Mouse (Mus musculus) retina, postnatal 7 days (tissue): Measurements from ENCODE around the gene Dnajc22.

ENCODE experiments used
- DNase-seq: peaks from one replicate; pipeline ENCODE4 v3.0.0-alpha.2; 2012; ENCODE audit warnings: low read depth, low spot score

The Dnajc22 gene

DNA sequence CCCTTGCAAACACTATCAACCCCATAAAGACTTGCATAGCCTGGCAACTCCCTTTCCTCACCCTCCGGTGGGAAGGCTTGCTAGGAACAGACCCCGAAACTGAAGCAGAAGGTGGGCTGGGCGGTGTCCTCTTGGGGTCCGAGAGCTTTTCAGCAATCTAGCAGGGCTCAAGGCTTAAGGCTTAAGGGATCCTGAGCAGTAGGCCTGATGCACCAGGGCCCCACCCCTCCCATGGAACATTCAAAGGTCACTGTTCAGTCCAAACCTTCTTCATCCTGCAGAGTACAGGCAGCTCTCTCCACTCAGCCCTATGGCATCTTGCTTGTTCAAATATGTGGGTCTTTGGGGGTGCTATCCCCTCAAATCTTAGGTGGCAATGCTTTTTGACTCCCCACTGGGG is 7.0 kb upstream of the Dnajc22 start:
- no peak for DNase-seq

DNA sequence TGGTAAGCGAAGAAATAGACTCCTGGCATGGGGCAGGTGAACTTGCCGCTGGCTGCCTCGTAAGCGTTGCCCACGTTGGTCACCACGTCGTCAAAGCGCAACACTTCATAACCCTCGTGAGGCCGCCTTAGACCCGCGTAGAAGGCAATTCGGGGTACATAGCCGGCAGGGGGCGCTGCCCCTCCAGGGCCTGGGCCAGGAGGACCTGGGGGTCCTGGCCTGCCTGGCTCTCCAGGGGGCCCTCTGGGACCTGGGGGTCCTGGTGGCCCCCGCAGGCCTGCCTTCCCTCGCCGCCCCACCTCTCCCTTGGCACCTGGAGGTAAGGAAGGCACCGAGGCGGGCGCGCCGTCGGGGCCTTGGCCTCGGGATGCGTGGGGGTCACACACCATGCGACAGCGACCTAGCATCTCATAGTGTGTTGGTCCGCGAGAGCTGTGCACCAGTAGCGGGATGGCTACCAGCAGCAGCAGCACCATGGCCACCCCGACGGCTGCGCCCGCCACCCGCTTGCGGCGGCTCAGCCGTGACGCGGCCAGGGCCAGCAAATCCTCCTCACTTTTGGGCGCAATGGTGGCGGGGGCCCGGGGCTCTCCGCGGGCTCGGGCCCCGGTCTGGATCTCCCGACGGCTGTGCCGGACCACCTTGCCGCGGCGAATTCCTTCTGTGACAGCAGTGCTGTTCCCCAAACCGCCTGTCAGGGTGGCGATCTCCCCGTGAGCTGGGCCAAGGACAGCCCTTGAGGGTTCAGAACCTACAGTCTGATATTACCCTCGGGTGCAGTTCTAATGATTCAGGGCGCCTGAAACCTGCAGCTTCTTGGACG is 5.5 kb upstream of the Dnajc22 start, which contains the start of gene C1ql4:
C1ql4 (minus strand) TSS at position 565 of the 823 bp plus-strand sequence.
- no peak for DNase-seq

DNA sequence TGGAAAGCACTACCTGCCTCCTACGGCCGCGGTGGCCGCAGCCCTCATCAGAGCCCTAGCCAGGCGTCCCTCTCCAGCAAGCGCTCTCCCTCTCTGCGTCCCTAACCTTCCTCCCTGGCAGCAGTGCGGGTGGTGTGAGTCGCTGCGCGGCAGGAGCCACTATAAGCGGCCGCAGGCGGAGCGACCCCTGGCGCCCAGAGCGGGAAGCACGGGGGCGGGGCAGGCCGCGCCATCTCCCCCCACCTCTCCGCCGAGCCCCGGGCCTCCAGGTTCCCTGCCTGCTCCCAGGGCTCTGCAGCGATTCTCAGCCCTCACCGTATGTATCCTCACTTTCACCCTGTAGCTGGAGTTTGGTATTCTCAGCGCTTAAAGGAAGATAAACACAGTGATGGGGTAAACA is 4.7 kb upstream of the Dnajc22 start:
- DNase-seq, result peak; percentile 75

DNA sequence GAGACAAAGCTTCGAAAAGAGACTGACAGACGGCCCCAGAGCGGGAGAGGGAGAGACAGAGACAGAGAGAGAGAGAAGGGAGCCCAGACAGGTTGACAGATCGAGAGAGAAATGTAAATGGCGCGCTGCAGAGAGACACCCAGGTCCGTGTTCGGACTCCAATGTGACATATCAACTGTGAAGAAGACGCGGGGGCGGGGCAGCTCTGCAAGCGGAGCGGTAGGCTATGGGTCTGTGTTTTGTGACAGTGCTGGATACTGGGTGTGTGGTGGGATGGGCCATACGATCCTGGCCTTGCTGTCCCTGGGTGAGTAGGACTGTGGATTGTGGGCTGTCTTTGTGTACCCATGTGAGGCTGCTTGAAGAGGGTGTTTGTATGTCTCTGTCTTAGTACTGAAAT is 3.9 kb upstream of the Dnajc22 start:
- DNase-seq, result no peak

DNA sequence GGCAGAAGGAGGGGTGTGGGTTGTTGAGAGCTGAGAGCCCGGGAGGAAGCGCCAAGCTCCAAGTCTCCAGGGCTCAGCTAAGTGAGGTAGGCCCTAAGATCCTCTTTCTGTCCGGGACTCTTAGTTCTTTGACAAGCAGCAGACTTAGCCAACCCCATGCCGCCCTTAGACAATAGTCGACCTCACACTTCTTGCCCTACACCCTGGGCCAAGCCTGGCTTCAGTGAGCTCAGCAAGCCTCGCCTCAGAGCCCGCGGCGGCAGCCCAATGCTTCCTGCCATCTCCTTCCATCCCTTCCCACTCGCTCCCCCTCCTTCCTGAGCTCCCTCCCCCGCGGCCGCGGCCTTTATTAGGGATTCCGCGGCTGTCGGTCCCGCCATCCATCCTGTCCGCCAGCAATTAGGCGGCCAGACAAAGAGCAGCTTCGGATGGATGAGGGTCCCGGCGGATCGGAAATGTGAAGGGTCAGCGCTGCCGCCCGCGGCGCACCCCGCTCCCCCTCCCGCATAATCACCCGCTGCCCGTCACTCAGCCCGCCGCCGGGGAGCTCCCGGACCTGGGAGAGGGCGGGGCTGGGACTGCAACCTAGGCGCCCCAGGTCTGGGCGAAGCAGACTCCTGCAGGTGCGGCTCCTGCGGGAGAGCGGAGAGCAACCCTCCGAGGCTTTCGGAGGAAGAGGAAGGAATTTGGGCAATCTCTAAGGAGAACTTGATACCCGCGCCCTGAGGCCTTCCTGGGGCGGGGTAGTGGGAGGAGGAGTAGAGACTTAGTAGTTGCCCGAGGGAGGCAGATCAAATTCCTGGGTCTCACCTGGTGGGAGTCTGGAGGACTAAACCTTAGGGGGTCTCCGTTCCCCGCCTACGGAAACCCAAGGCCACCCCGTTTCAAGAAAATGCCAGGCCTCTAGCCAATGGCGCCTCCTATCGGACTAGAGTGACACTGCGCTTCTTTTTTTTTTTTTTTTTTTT is 605 bp downstream of the Dnajc22 start:
- no peak for DNase-seq

DNA sequence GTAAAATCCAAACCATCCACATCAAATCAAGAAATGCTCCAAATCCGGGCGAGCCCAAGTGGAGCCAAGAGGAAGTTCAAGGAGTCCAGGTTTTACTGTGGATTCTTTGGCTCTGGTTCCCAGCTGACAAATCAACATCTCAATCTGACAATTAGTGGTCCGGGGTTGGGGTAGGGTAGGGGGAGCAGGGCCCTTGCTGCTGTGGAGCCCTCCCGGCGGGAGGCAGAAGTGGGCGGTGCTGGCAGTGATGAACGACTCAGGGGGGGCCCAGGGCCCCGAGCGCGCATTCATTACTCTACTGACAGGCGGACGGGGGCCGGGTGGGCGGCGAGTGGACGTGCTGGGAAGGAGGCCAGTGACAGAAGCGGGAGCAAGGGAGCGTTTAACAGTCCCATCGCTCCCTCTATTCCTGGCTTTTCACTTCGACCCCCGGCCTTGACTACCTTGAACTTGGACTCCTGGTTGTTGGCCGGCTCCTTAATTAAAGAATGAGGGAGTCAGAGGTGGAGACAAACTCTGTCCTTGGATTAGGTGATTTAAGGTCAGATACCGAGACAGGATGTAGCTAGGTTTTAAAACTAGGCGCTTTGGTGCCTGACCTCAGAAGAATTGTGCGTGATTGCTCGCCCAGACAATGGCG is 1.8 kb downstream of the Dnajc22 start:
- no peak for DNase-seq

DNA sequence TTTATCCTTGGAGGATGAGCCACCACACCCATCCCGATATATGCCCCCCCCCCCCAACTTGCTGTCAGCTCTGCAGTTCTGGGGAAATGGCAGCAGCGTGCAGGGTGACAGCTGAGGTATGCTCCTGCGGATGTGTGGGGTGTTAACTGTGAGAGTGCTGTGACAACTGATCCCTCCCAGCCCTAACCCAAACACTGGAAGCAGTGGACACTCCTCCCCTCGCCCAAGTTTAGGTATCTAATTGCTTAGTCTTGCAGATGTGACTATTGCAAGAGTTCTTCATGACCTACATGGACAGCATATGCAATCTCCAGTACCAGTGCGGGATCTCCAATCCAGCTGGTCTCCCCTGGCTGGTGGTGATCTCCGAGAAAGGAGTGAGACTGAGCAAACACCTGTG is 2.4 kb downstream of the Dnajc22 start:
- DNase-seq, result no peak

DNA sequence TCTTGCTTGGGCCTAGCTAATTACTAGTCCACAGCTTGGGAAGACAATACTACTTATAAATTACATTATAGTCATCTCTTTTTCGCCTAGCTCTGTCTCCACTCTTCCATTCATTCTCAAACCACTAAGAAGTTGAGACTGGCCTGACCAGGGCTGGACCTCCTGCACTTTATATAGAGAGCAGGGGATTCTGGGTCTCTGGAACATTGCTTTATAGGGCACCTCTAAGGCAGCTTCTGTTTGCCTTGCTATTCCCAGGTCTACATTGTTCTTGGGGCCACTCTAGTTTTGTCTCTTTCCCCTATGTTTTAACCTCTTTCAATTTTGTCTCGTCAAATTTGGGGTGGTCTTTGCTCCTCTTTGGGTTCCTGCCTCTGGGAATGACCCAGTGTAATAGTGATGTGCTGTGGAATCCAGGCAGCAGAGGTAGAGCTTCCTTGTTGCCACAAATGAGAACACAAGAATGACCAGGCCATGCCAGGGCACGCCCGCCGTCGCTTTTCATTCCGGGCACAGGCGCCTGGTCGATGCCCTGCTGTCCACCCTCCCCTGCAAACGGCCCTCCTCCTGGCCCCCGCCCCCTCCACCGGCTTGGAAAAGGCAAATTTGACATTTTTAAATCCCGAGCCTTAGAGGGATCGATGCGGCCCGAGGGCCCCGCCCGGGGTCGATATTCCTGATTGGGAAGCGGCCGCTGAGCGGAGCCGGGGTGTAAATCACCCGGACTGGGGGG is 3.3 kb downstream of the Dnajc22 start:
- no peak for DNase-seq

DNA sequence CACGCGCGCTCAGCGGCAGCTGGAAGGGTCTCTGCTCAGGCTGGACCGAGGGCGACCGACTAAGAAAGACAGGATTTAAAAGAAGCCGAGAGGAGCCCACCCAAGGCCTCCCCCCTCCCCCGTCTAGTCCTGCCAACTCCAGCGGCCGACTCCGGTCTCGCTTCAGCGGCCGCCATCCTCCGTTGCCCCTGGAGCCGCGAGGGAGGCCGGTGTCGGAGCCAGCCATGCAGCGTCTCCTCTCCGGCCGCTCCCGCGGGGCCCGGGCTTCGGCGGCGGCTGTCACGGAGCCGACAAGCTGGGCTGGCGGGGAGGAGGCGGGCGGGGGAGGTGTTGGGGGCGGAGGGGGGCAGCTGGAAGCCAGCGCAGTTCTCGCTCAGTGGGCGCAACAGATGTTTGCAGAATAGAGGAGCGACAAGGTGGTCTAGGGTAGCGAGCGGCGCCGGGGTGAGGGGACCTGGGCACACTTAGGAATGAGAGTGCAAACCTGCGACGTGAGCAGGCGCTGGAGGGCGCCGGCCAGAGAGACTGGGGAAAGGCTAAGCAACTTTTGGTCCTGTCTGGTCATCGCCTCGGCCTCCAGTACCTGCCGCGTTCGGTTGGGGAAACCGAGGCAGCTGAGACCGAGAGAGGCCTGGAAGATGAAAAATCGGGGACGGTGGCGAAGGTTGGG is 4.0 kb downstream of the Dnajc22 start:
- no peak for DNase-seq

DNA sequence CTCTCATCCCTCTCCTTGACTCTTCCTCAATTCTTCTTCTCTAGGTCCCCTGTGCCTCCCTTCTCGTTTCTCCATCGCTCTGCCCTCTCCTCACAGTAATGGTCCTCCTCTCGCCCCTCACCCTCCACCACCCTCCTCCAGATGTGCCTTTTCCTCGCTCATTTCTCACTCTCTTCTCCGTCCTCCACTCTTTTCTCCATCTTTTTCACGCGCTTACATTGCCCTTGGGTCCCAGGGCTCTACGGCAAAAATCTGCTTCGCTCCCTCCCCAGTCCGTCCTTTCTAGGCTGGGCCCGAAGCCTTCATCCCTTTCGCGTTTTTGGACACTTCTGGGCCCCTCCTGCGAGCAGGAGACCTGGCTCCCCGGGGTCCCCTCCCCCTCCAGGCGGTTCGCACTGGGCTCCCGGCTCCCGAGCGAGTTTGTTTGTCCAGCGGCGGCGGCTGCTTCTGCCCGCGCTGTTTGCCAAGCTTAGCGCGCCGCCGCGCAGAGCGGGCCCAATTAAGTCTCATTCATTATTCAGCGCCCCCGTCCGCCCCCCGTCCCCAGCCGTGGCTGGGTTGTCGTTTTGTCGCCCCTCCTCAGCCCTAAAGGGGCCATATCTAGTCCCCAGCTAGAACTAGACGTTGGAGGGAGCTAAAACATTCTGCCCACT is 5.0 kb downstream of the Dnajc22 start:
- DNase-seq, result no peak

DNA sequence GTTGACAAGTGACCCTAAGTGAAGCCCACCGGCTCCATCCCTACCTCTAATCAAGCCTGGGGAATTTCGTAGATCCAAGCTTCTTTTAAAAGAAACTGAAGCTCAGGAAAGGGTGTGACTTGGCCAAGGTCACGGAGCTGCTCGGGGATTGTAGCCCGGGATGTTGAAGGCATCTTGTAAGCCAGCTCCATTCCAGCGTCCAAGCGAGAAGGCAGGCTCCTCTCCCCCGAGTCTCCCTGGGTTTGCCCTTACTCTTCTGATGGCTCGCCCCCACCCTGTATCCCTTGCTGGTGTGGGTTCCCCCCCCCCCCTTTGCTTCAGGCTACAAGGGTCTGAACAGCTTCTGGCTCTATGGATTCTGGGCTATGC is 5.5 kb downstream of the Dnajc22 start:
- no peak for DNase-seq

DNA sequence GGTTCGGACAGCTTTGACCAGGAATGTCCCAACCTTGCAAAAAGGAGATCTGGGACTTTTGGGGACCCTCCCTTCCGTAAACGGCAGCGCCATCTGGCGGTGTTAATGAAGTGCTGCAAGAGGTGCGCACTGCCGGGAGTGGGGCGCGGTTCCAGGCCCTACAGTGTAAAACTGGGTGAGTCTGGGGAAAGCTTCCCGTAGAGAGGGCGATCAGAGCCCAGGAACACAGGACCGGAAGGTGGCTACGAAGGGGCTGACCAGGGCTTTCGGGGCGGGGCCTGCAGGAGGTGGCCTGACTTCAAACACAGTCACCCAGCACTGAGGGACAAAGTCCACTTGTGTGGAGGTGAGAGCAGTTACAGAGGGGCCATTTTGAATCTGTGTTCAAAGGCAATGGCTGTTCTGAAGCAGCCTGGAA is 6.2 kb downstream of the Dnajc22 start:
- no peak for DNase-seq

DNA sequence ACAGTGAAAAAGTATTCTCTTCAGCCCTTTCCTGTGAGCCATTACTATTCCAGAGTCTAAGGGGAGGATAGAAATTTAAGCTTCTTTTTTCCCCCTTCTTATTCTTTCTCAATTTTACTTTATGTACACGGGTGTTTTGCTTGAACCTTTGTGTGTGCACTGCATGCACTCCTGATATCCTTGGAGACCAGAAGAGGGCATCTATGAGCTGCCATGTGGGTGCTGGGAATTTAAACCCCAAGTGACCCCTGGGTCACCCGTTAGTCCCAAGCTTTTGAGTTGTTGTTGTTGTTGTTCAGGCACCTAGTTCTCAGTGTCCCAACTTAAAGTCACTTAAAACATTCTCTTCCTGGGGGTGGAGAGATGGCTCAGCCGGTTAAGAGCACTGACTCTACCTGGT is 7.0 kb downstream of the Dnajc22 start:
- DNase-seq, result no peak

DNA sequence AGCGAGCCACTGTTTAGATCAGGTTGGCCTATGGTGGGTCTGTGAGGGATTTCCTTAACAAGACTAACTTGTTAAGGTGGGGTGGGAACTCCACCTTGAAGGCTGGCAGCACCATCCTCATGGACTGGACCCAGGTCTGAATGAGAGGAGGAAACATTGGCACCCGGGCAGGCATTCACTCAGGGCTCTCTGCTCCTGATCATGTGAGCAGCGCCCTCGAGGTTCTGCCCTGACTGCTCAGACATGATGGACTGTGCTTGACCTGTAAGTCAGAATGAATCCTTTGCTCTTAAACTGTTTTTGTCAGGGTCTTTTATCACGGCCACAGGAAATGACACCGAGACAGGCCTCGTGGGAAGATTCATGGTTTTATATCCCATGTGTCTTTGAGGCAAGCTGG is 12.3 kb downstream of the Dnajc22 start:
- no peak for DNase-seq

DNA sequence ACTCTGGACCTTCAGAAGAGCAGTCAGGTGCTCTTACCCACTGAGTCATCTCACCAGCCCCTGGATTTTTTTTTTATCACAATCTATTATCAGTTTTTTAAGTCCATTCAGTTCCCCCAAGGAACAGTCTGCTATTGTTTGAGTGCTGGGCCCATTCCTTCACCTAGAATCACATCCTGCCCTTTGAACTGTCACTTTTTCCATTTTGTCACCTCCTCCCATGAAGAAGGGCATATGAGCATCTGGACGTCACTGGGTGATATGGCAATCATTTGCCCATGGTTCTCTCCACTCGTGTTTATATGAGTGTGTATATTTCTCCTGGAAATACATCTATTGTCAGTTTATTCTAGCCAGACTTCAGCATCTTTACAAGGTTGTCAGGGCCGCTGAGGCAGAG is 14.9 kb downstream of the Dnajc22 start:
- DNase-seq, result no peak

DNA sequence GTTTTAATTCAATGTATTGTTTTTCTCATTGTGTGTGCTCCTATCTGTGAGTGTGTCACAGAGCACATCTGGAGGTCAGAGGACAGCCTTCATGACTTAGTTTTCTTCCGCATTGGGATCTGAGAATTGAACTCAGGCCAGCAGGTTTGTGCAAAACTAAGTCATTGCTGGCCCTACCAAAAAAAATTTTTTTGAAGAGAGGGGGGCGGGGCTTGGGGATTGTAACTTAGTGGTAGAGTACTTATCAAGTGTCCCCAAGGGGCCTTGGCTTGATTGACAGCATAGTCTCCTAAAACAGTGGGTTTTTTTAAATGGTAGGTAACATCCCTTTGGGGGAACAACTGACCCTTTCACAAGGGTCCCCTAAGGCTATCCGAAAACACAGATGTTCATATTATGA is 18.2 kb downstream of the Dnajc22 start:
- DNase-seq, result no peak

DNA sequence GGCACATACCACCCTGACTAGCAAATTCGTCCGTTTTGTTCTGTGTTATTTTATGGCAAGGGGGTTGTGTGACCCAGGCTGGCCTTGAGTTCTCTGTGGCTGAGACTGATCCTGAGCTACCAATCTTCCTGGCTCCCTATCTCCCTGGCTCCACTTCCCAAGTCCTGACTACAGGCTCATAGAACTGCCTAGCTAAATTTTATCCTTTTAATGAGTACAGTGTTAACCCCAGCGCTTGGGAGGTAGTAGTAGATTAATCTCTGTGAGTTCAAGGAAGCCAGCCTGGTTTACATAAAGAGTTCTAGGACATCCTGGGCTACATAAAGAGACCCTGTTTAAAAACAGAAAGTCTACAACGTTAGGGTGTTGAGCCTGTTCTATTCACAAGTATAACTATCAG is 18.8 kb downstream of the Dnajc22 start:
- no peak for DNase-seq

DNA sequence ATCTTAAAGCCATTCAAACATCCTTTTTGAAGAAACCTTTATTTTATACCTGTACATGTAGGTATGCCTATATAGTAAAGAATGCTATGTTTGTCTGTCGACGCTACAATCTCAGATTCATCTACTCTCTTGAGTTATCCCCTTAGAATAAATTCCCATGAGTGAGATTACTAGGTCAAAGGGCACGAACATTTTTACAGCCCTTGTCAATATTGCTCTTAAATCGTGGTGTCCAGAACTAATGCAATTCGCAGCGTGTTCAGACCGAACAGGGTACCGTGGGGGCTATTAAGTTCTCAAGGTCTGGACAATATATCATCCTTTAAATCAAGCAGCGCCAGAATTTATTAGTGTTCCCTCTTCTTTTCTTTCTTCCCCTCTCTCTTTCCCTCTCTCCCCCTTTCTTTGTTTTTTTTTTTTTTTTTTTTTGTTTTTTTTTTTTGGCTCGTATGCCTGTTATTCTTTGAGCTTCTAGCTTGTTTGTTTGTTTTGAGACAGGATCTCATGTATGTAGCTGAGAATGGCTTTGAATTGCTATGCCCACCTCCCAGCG is 19.9 kb downstream of the Dnajc22 start:
- DNase-seq, result no peak

DNA sequence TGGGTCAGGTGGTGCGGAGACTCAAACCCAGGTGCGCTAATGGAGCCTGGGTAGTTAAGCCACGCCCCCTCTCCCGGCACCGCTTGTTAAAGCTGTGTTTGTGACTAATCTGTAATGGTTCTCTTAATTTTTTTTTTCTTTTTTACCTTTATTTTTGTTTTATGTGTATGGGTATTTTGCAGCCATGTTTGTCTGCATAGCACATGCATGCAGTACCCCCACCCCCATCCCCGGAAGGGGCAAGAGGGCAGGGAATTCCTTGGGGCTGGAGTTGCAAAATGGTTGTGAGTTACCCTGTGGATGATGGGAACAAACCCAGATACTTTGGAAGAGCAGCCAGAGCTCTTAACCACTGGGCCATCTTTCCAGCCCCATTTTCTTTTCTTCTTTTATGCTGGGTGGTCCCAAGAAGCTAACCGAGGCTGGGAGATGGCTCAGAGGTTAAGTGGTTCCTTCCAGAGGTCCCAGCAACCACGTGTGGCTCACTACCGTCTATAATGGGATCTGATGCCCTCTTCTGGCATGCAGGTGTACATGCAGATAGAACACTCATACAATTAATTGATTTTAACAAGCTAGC is 20.5 kb downstream of the Dnajc22 start:
- DNase-seq, result no peak
